Mouse (Mus musculus) kidney, postnatal 0 days (tissue): ENCODE measurements at regions not wholly inside any gene's neighbourhood (a gene's known extent, or its start where the extent isn't known, plus 50 kb on each side); places are given as distances from the start of the nearest gene placed in this dataset.

ENCODE experiments used
- ATAC-seq: fragments of 200-750 bp; cut with Nextera tagmentation; replicated peaks from 2 replicates; pipeline ENCODE4 v1.8.0; 2017; ENCODE audit warnings: low read depth, moderate number of reproducible peaks, moderate TSS enrichment, moderate library complexity; ENCODE audit not compliant: low FRiP score
- DNase-seq: peaks from one replicate; pipeline ENCODE4 v3.0.0-alpha.2; 2016; ENCODE audit warnings: low spot score
- H3K27ac ChIP-seq: fragments of 300-500 bp; sonication (generic); 2 replicates; pipeline ENCODE4 v1.5.1; 2014; ENCODE audit warnings: mild to moderate bottlenecking
- H3K27me3 ChIP-seq: fragments of 300-500 bp; sonication (generic); 2 replicates; pipeline ENCODE4 v1.6.1; 2014; ENCODE audit warnings: low read length, mixed read lengths; ENCODE audit not compliant: insufficient read depth
- H3K36me3 ChIP-seq: fragments of 300-500 bp; sonication (generic); 2 replicates; pipeline ENCODE4 v1.6.1; 2014; ENCODE audit warnings: low read length, mixed read lengths; ENCODE audit not compliant: insufficient read depth
- H3K4me1 ChIP-seq: fragments of 300-500 bp; sonication (generic); replicated peaks from 2 replicates; pipeline ENCODE4 v1.6.1; 2014; ENCODE audit warnings: antibody characterized with exemption, low read length, mixed read lengths; ENCODE audit not compliant: insufficient read depth
- H3K4me2 ChIP-seq: fragments of 300-500 bp; sonication (generic); 2 replicates; pipeline ENCODE4 v1.6.1; 2014; ENCODE audit warnings: mild to moderate bottlenecking, low read length, moderate library complexity, mixed read lengths
- H3K4me3 ChIP-seq: fragments of 300-500 bp; sonication (generic); replicated peaks from 2 replicates; pipeline ENCODE4 v1.5.1; 2014; ENCODE audit warnings: low read depth, low read length
- H3K9ac ChIP-seq: fragments of 300-500 bp; sonication (generic); 2 replicates; pipeline ENCODE4 v1.6.1; 2014; ENCODE audit warnings: low read depth, low read length
- H3K9me3 ChIP-seq: fragments of 300-500 bp; sonication (generic); replicated peaks from 2 replicates; pipeline ENCODE4 v1.6.1; 2016; ENCODE audit warnings: low read length, inconsistent platforms, mixed read lengths
- CTCF ChIP-seq: IDR thresholded peaks from 2 replicates; pipeline ENCODE4 v1.5.1; 2016; ENCODE audit warnings: antibody characterized with exemption, low read depth, mild to moderate bottlenecking, moderate library complexity
- WGBS: fragments of 180-500 bp; shearing (Covaris S2); extraction: QIAGEN DNeasy Blood & Tissue Kit; methylation state at CpG from one replicate; pipeline ENCODE4 v1.1.7; 2014; 5-methylcytosine and 5-hydroxymethylcytosine counted together

DNA sequence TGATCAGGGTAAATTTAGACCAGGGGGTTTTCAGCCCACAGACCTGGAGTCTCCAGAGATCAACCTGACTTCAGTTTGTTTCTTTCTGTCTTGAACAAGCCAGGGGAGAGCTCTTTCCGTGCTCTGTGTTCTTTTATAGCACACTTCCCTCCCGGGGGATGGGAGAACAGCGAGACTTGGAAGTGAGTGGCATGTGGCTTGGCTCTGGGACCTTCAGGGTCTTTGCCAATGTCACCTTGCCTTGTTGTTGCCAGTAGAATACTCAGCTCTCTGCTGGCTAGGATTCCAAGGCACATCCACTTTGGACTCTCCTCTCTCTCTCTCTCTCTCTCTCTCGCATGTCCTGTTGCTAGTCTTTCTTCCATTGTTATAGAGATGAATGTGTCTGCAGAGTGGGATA, 90.4 kb upstream of the Klf4 start:
- DNase-seq (no peak), ATAC-seq (no peak)
- H3K36me3 ChIP-seq = no peaks in the 10 kb centered on the region
- H3K4me3 ChIP-seq = no peak overlapping the region
- H3K4me2 ChIP-seq = no peak overlapping the region
- TF ChIP-seq CTCF = no peak
- no peak overlapping the region for H3K9ac ChIP-seq
- H3K27me3 ChIP-seq = no peaks in the 10 kb centered on the region
- WGBS = 57% methylated on average over 4 of the region's 4 CpGs
- H3K4me1 ChIP-seq = no peaks in the 10 kb centered on the region
- no peaks in the 10 kb centered on the region for H3K9me3 ChIP-seq
- H3K27ac ChIP-seq = no peak overlapping the region

DNA sequence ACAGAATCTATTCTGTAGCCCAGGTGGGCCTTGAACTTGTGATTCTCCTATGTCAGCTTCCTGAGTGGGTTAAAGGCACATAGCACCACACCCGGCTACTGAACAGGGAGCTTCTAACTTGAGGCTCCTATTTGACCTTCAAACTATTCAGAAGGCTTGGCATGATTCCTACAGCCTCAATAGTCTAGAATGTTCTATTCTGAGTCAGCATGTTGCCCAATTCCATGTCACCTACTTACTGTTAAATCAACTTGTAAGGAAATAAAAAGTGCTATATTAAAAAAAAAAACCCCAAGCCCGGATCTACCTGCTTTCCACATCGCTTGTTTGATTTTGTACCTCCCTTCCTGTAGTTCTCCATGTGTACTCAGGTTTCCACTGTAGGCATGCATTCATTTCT, 87.6 kb upstream of the Klf4 start:
- DNase-seq = no peak
- Histone ChIP-seq H3K4me2 (no peak overlapping the region), H3K9me3 (no peaks in the 10 kb centered on the region), H3K9ac (no peak overlapping the region), H3K27ac (no peak overlapping the region), H3K4me1 (no peaks in the 10 kb centered on the region), H3K27me3 (no peaks in the 10 kb centered on the region), H3K36me3 (no peaks in the 10 kb centered on the region), H3K4me3 (no peak overlapping the region)
- ATAC-seq = no peak
- 85% methylated on average over 3 of the region's 3 CpGs for WGBS
- TF ChIP-seq CTCF = no peak

DNA sequence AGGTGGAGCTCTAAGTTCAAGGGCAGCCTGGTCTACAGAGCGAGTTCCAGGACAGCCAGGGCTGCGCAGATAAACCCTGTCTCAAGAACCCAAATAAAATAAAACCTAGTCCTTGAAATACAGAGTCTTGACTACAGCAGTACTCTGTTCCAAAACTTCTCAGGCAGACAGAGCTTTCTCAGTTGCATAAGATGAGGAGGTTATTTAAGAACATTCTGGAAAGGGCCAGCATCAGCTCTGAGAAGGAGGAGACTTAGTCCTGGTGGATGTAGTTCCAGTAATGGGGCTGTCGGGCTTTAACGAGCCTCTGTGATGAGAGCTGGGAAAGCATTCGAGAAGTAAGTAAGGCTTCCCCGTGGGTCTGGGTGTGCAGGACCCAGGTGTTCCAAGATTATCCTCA, 83.5 kb upstream of the Klf4 start:
- 68% methylated on average over 6 of the region's 6 CpGs for WGBS
- Histone ChIP-seq H3K27me3 (no peaks in the 10 kb centered on the region), H3K4me3 (no peak overlapping the region), H3K4me1 (no peaks in the 10 kb centered on the region), H3K9ac (no peak overlapping the region), H3K36me3 (no peaks in the 10 kb centered on the region), H3K9me3 (no peaks in the 10 kb centered on the region), H3K27ac (no peak overlapping the region), H3K4me2 (no peak overlapping the region)
- ATAC-seq (no peak), DNase-seq (no peak)
- TF ChIP-seq CTCF = no peak

DNA sequence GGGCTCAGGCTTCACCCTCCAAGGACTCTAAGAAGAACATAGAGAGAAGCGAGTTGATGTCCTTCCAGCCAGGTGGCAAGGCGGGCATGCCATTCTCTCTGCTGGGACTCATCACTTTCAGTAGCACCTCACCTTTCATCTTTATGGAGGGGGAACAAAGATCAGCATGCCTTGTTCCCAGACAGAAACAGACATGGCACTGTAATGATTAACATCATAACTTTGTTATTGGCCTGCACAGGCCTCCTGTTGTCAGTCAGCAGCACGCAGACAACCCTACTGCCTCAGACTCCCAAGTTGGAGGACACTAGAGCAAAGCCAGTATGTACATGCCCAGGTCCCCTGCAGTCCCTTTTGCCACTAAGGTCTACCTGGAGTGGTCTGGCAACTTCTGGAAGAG, 81.3 kb upstream of the Klf4 start:
- no peak; the same call in 1 of the 2 replicates for ATAC-seq
- WGBS = 88% methylated on average over 3 of the region's 3 CpGs

DNA sequence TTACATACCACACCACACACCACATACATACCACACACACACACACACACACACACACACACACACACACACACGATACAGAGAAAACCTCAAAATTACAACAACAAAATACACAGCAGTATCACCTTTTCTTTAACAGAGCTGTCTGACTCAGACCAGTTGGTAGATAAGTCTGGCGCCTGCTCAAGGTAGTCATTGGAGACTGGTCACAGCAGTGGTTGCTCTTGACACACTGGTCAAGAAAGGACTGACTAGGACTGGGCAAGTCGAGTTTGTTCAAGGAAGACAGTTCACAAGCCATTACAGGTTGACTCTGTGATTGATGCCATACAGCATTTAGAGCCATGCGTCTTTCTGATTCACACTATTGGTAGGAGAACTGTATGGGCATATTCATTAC, 78.7 kb upstream of the Klf4 start:
- Histone ChIP-seq H3K4me3 (no peak overlapping the region), H3K4me1 (no peaks in the 10 kb centered on the region), H3K9ac (no peak overlapping the region), H3K9me3 (no peaks in the 10 kb centered on the region), H3K27ac (no peak overlapping the region), H3K36me3 (no peaks in the 10 kb centered on the region), H3K4me2 (no peak overlapping the region), H3K27me3 (no peaks in the 10 kb centered on the region)
- 91% methylated on average over 4 of the region's 4 CpGs for WGBS
- DNase-seq = no peak
- ATAC-seq = no peak
- TF ChIP-seq CTCF = no peak

More for the DNA sequence above, 81.3 kb upstream of the Klf4 start:
- H3K36me3 ChIP-seq = no peaks in the 10 kb centered on the region
- H3K4me2 ChIP-seq = no peak overlapping the region
- no peak overlapping the region for H3K4me3 ChIP-seq
- TF ChIP-seq CTCF = no peak
- DNase-seq = no peak
- H3K27me3 ChIP-seq = no peaks in the 10 kb centered on the region
- H3K27ac ChIP-seq = no peak overlapping the region
- H3K9me3 ChIP-seq = no peaks in the 10 kb centered on the region
- no peak overlapping the region for H3K9ac ChIP-seq
- H3K4me1 ChIP-seq = no peaks in the 10 kb centered on the region

DNA sequence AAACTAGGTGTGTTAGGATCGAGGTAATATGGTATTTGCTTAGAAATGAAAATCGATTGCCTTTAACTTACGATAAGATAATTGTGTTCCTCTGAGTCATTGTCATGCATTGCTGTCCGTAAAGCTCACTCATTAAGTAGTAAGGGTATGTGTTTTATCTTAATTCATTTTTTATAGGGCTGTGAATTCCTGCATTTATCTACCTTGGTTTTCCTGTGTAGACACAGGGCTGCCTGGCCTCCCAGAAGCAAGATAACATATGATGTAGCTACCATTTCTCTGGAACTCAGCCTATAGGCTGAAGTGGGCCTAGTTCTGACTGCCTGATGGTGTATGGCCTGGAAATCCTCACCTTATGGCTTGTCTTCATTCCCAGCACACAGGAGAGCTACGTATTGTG, 76.9 kb upstream of the Klf4 start:
- Histone ChIP-seq H3K9ac (no peak overlapping the region), H3K4me1 (no peaks in the 10 kb centered on the region), H3K4me2 (no peak overlapping the region), H3K4me3 (no peak overlapping the region), H3K9me3 (no peaks in the 10 kb centered on the region), H3K36me3 (no peaks in the 10 kb centered on the region), H3K27me3 (no peaks in the 10 kb centered on the region), H3K27ac (no peak overlapping the region)
- ATAC-seq = no peak
- DNase-seq = no peak
- WGBS = 87% methylated on average over 5 of the region's 5 CpGs
- TF ChIP-seq CTCF = no peak

DNA sequence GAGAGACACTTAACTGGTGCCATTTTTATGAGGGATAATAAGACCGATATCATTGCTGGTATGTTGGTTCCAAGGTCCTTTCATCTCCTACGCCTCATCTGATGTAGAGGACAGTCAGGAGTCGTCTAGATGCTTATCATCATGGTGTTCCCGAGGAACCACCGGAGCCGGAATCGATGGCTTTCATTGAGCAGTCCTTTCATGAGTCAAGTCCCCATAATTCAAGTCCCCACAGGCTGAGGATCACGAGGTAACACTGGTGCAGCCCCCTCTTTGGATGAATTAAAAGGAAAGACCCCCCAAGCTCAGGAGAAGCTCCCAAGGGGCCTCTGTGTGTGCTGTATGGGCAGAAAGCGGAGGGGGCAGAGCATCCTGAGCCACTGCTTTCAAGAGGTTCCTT, 73.3 kb upstream of the Klf4 start:
- H3K27ac ChIP-seq = no peak overlapping the region
- ATAC-seq = no peak
- H3K4me1 ChIP-seq = no peaks in the 10 kb centered on the region
- no peaks in the 10 kb centered on the region for H3K36me3 ChIP-seq
- H3K27me3 ChIP-seq = no peaks in the 10 kb centered on the region
- no peak for DNase-seq
- H3K9ac ChIP-seq = no peak overlapping the region
- H3K4me2 ChIP-seq = no peak overlapping the region
- no peak for TF ChIP-seq CTCF
- no peak overlapping the region for H3K4me3 ChIP-seq
- 72% methylated on average over 9 of the region's 9 CpGs for WGBS
- H3K9me3 ChIP-seq = no peaks in the 10 kb centered on the region
